Mouse (Mus musculus) spleen, adult 2 months (tissue): Measurements from ENCODE around the gene Lmod3.

ENCODE experiments used
- CTCF ChIP-seq: fragments of 200-500 bp; IDR thresholded peaks from 2 replicates; pipeline ENCODE4 v1.5.1; 2011; ENCODE audit warnings: mild to moderate bottlenecking, inconsistent platforms; ENCODE audit not compliant: insufficient read depth, insufficient read length, insufficient replicate concordance; ENCODE audit errors: extremely low read depth
- POLR2A ChIP-seq: fragments of 200-500 bp; IDR thresholded peaks from 2 replicates; pipeline ENCODE4 v1.6.1; 2011; ENCODE audit warnings: low read depth, low read length, inconsistent platforms

DNA sequence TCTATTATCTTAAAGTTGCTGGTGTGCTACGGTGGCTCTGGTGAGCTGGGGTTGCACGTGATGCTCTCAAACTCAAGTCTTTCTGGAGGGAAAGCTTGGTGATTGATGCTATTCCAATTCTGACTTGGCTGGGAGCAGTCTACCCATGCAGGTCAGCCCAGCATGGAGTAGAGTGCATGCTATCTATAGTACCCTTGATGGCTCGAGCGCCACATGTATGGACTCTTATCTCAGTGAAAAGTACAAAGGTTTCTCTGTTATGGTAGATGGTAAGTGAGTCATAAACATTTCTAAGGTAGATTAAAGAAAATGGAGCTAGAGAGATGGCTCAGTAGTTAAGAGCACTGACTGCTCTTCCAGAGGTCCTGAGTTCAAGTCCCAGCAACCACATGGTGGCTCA, 10.0 kb downstream of the Lmod3 start:
- TF ChIP-seq CTCF (no peak), POLR2A (no peak)
